Mouse (Mus musculus) skeletal muscle tissue, postnatal 0 days (tissue): ENCODE data around the gene Usp31. TPM values are rescaled to one million over a fixed set of nuclear protein-coding genes. Genes with fewer than 3 reads are reported as not detected.

Experiments
- polyA plus RNA-seq: library from polyadenylated mRNA; unstranded; fragments of >200 nt; fragmentation: Nextera tagmentation; extraction: Ambion mirVana; gene quantifications from 2 replicates; pipeline ENCODE4 v1.2.1, GENCODE M21; 2015

The Usp31 gene
- 0.87 and 1.1 TPM in 2 replicates for polyA plus RNA-seq

GRCm38 (mm10) chr7:121707073-121707667 is at the start of gene Usp31:
TSS of gene Usp31 (minus strand) at chr7:121707253.

DNA sequence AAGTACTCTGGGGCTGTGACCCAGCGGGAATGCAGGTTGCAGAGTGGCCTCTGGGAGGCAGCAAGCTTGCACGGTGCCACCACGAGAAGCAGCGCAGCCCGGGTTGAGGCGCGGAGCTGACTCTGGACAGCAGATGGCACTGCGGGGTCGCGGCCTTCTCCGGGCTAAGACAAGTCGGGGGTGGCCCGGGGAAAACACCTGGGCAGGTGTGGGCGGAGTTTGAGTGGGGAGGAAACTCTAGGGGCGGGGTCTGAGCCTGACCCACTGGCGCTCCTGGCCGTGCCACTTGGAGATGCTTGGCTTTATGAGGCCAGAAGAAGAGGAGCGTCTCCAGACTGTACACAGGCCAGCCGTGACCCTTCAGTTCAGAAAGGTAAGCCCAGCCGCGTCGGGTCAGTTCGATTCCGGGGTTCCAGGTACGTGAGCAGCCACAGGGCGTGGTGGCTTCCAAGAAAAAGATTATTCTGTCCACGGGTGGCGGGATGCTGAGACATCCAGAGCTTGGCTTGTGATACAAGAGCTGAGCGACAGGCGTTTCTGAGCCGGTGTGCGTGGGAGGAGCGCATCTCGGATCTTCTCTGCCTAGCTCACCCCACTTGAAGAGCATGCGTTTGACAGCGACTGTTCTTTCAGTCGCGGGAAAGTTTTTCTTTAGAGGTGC is 27.2 kb upstream of the Usp31 start, which contains the start of gene Scnn1g:
Scnn1g (plus strand) TSS at position 309 of the 661 bp plus-strand sequence.

Other genes starting within 250 kb of the Usp31 start
- gene Scnn1g, start 27.2 kb upstream of the Usp31 start, polyA plus RNA-seq = not detected in 2 replicates
- 0.05 and 0.19 TPM in 2 replicates for gene Scnn1b, start 157.8 kb upstream of the Usp31 start, polyA plus RNA-seq